Mouse (Mus musculus) kidney, adult 9 months (tissue): ENCODE results near the gene Unc5c.

Experiments used
- DNase-seq: peaks from one replicate; pipeline ENCODE4 v3.0.0; 2022

The Unc5c gene

GRCm38 (mm10) chr3:141511253-141512038, 46.4 kb downstream of the Unc5c start:
- DNase-seq, result no peak

GRCm38 (mm10) chr3:141528751-141529150, 63.7 kb downstream of the Unc5c start:
- DNase-seq, result no peak

GRCm38 (mm10) chr3:141529599-141529998, 64.6 kb downstream of the Unc5c start:
- no peak for DNase-seq

GRCm38 (mm10) chr3:141533861-141534260, 68.8 kb downstream of the Unc5c start:
- DNase-seq, result no peak

- no peak for DNase-seq
Measured at GRCm38 (mm10) chr3:141536857-141537256, 71.8 kb downstream of the Unc5c start.

- DNase-seq, result no peak
Measured at GRCm38 (mm10) chr3:141538120-141538519, 73.1 kb downstream of the Unc5c start.

GRCm38 (mm10) chr3:141540749-141541148, 75.7 kb downstream of the Unc5c start:
- DNase-seq, result no peak

GRCm38 (mm10) chr3:141547341-141547814, 82.4 kb downstream of the Unc5c start:
- DNase-seq, result no peak

GRCm38 (mm10) chr3:141549661-141550060, 84.6 kb downstream of the Unc5c start:
- no peak for DNase-seq

GRCm38 (mm10) chr3:141552960-141553359, 87.9 kb downstream of the Unc5c start:
- no peak for DNase-seq

- no peak for DNase-seq
Measured at GRCm38 (mm10) chr3:141557072-141557471, 92.1 kb downstream of the Unc5c start.

GRCm38 (mm10) chr3:141575076-141575688, 110.2 kb downstream of the Unc5c start:
- no peak for DNase-seq

- no peak for DNase-seq
Measured at GRCm38 (mm10) chr3:141577382-141577781, 112.4 kb downstream of the Unc5c start.

- DNase-seq, result no peak
Measured at GRCm38 (mm10) chr3:141581190-141581891, 116.3 kb downstream of the Unc5c start.

GRCm38 (mm10) chr3:141581892-141582214, 116.8 kb downstream of the Unc5c start:
- no peak for DNase-seq

- DNase-seq, result no peak
Measured at GRCm38 (mm10) chr3:141583180-141583579, 118.2 kb downstream of the Unc5c start.

GRCm38 (mm10) chr3:141589392-141590012, 124.5 kb downstream of the Unc5c start:
- no peak for DNase-seq

GRCm38 (mm10) chr3:141593249-141593648, 128.2 kb downstream of the Unc5c start:
- no peak for DNase-seq

- no peak for DNase-seq
Measured at GRCm38 (mm10) chr3:141594120-141594519, 129.1 kb downstream of the Unc5c start.

- DNase-seq, result no peak
Measured at GRCm38 (mm10) chr3:141595073-141595472, 130.1 kb downstream of the Unc5c start.

GRCm38 (mm10) chr3:141596461-141596860, 131.4 kb downstream of the Unc5c start:
- DNase-seq, result no peak

- DNase-seq, result no peak
Measured at GRCm38 (mm10) chr3:141596881-141597280, 131.9 kb downstream of the Unc5c start.

- DNase-seq, result no peak
Measured at GRCm38 (mm10) chr3:141597974-141598373, 133.0 kb downstream of the Unc5c start.
